Mouse (Mus musculus) MEL (cell line): ENCODE measurements at regions not wholly inside any gene's neighbourhood (a gene's known extent, or its start where the extent isn't known, plus 50 kb on each side); places are given as distances from the start of the nearest gene placed in this dataset.

Experiments used
- DNase-seq: peaks from one replicate; pipeline ENCODE4 v3.0.0; 2011; ENCODE audit warnings: low read depth, low spot score
- H3K27ac ChIP-seq: 2 replicates; pipeline ENCODE4 v1.5.1; 2012; ENCODE audit warnings: low read depth, mild to moderate bottlenecking, control low read depth, low read length, moderate library complexity; ENCODE audit not compliant: control insufficient read depth
- H3K27me3 ChIP-seq, 2 experiments: fragments of 150-350 bp in 1 of 2; sonication (generic) in 1 of 2; 2 replicates each; pipeline ENCODE4 v1.6.1; 2012; ENCODE audit warnings: low read length in 2 of 2, mild to moderate bottlenecking in 2 of 2, improper control_type of control experiment in 1 of 2, moderate library complexity in 1 of 2; ENCODE audit not compliant: insufficient read depth in 2 of 2, control insufficient read depth in 1 of 2
- H3K36me3 ChIP-seq, 2 experiments: 2 replicates each; pipeline ENCODE4 v1.6.1; 2012 to 2014; ENCODE audit warnings: low read length in 2 of 2, improper control_type of control experiment in 1 of 2, inconsistent platforms in 1 of 2, mild to moderate bottlenecking in 1 of 2; ENCODE audit not compliant: insufficient read depth in 2 of 2, control insufficient read depth in 1 of 2
- H3K4me1 ChIP-seq, 2 experiments: fragments of 150-350 bp in 1 of 2; sonication (generic) in 1 of 2; 2 replicates each; pipeline ENCODE4 v1.6.1; 2012; ENCODE audit warnings: low read length in 2 of 2, improper control_type of control experiment in 1 of 2, mild to moderate bottlenecking in 1 of 2; ENCODE audit not compliant: insufficient read depth in 2 of 2, control insufficient read depth in 1 of 2
- H3K4me3 ChIP-seq, 2 experiments: fragments of 150-350 bp in 1 of 2; sonication (generic) in 1 of 2; 2 replicates each; pipeline ENCODE4 v1.5.1; 2012; ENCODE audit warnings: low read depth in 2 of 2, low read length in 2 of 2, mild to moderate bottlenecking in 2 of 2, moderate library complexity in 2 of 2, control low read depth in 1 of 2, improper control_type of control experiment in 1 of 2; ENCODE audit not compliant: control insufficient read depth in 1 of 2, insufficient read depth in 1 of 2
- H3K79me2 ChIP-seq: 2 replicates; pipeline ENCODE4 v1.6.1; 2012; ENCODE audit warnings: mild to moderate bottlenecking, low read length, moderate library complexity; ENCODE audit not compliant: control insufficient read depth, poor library complexity, insufficient read depth
- H3K9ac ChIP-seq: 2 replicates; pipeline ENCODE4 v1.6.1; 2012; ENCODE audit warnings: low read depth, mild to moderate bottlenecking, control low read depth, low read length, moderate library complexity; ENCODE audit not compliant: control insufficient read depth, poor library complexity, severe bottlenecking
- H3K9me3 ChIP-seq: fragments of 150-350 bp; sonication (generic); replicated peaks from 2 replicates; pipeline ENCODE4 v1.6.1; 2012; ENCODE audit warnings: mild to moderate bottlenecking, low read length, improper control_type of control experiment, moderate library complexity; ENCODE audit not compliant: insufficient read depth
- BHLHE40 ChIP-seq: IDR thresholded peaks from 2 replicates; pipeline ENCODE4 v1.6.1; 2012; ENCODE audit warnings: low read depth, mild to moderate bottlenecking, inconsistent platforms, low read length, improper control_type of control experiment, borderline replicate concordance
- CTCF ChIP-seq, 3 experiments: IDR thresholded peaks in 2 of 3; conservative IDR thresholded peaks in 1 of 3; 2 replicates each; pipeline ENCODE4 v1.5.1; 2011 to 2012; ENCODE audit warnings: low read length in 3 of 3, low read depth in 2 of 3, mild to moderate bottlenecking in 2 of 3, improper control_type of control experiment in 1 of 3, inconsistent platforms in 1 of 3, mixed read lengths in 1 of 3, moderate library complexity in 1 of 3; ENCODE audit not compliant: control insufficient read depth in 1 of 3, insufficient read depth in 1 of 3, poor library complexity in 1 of 3, severe bottlenecking in 1 of 3
- ELF1 ChIP-seq: IDR thresholded peaks from 2 replicates; pipeline ENCODE4 v1.6.1; 2014; ENCODE audit warnings: low read depth, mild to moderate bottlenecking, inconsistent platforms, low read length, improper control_type of control experiment, moderate library complexity
- EP300 ChIP-seq, 2 experiments: IDR thresholded peaks; 2 replicates each; pipeline ENCODE4 v1.6.1; 2011; ENCODE audit warnings: improper control_type of control experiment in 2 of 2, low read length in 2 of 2, low read depth in 1 of 2, mild to moderate bottlenecking in 1 of 2
- GABPA ChIP-seq: IDR thresholded peaks from 2 replicates; pipeline ENCODE4 v1.6.1; 2012; ENCODE audit warnings: low read depth, mild to moderate bottlenecking, inconsistent platforms, low read length, improper control_type of control experiment, moderate library complexity
- GATA1 ChIP-seq: IDR thresholded peaks from 2 replicates; pipeline ENCODE4 v1.6.1; 2011; ENCODE audit warnings: low read depth, low read length, improper control_type of control experiment
- JUND ChIP-seq: IDR thresholded peaks from 2 replicates; pipeline ENCODE4 v1.6.1; 2011; ENCODE audit warnings: low read depth, mild to moderate bottlenecking, improper control_type of control experiment, low read length
- MAX ChIP-seq: IDR thresholded peaks from 2 replicates; pipeline ENCODE4 v1.6.1; 2011; ENCODE audit warnings: low read length, improper control_type of control experiment
- MAZ ChIP-seq: IDR thresholded peaks from 2 replicates; pipeline ENCODE4 v1.6.1; 2012; ENCODE audit warnings: low read depth, mild to moderate bottlenecking, inconsistent platforms, low read length, improper control_type of control experiment
- MXI1 ChIP-seq: IDR thresholded peaks from 2 replicates; pipeline ENCODE4 v1.6.1; 2011; ENCODE audit warnings: mild to moderate bottlenecking, low read depth, low read length, improper control_type of control experiment
- MYB ChIP-seq: IDR thresholded peaks from 2 replicates; pipeline ENCODE4 v1.6.1; 2011; ENCODE audit warnings: mild to moderate bottlenecking, low read depth, low read length, improper control_type of control experiment
- MYC ChIP-seq: IDR thresholded peaks from 2 replicates; pipeline ENCODE4 v1.6.1; 2011; ENCODE audit warnings: low read depth, mild to moderate bottlenecking, low read length, improper control_type of control experiment, moderate library complexity
- NELFE ChIP-seq: IDR thresholded peaks from 2 replicates; pipeline ENCODE4 v1.6.1; 2011; ENCODE audit warnings: low read depth, low read length, improper control_type of control experiment
- NRF1 ChIP-seq: IDR thresholded peaks from 2 replicates; pipeline ENCODE4 v1.6.1; 2014; ENCODE audit warnings: low read depth, mild to moderate bottlenecking, inconsistent platforms, low read length, improper control_type of control experiment, moderate library complexity; ENCODE audit not compliant: poor library complexity, insufficient read depth, severe bottlenecking
- POLR2AphosphoS2 ChIP-seq: IDR thresholded peaks from 2 replicates; pipeline ENCODE4 v1.6.1; 2011; ENCODE audit warnings: low read length, improper control_type of control experiment
- POLR2AphosphoS5 ChIP-seq: IDR thresholded peaks from 2 replicates; pipeline ENCODE4 v1.6.1; 2012; ENCODE audit warnings: low read depth, borderline replicate concordance, mild to moderate bottlenecking, inconsistent platforms, low read length, moderate library complexity, mixed read lengths
- RAD21 ChIP-seq: IDR thresholded peaks from 2 replicates; pipeline ENCODE4 v1.6.1; 2011; ENCODE audit warnings: mild to moderate bottlenecking, low read depth, low read length, improper control_type of control experiment
- RCOR1 ChIP-seq: IDR thresholded peaks from 2 replicates; pipeline ENCODE4 v1.6.1; 2012; ENCODE audit warnings: low read depth, mild to moderate bottlenecking, inconsistent platforms, low read length, improper control_type of control experiment
- SIN3A ChIP-seq: IDR thresholded peaks from 2 replicates; pipeline ENCODE4 v1.6.1; 2012; ENCODE audit warnings: low read length, improper control_type of control experiment, inconsistent platforms
- SMC3 ChIP-seq: IDR thresholded peaks from 2 replicates; pipeline ENCODE4 v1.6.1; 2011; ENCODE audit warnings: low read depth, low read length, improper control_type of control experiment
- TAL1 ChIP-seq: IDR thresholded peaks from 2 replicates; pipeline ENCODE4 v1.6.1; 2012; ENCODE audit warnings: mild to moderate bottlenecking, inconsistent platforms, low read length, moderate library complexity, mixed read lengths
- TBP ChIP-seq: IDR thresholded peaks from 2 replicates; pipeline ENCODE4 v1.8.0; 2011; ENCODE audit warnings: low read depth, low read length, improper control_type of control experiment
- TCF12 ChIP-seq: IDR thresholded peaks from 2 replicates; pipeline ENCODE4 v1.6.1; 2014; ENCODE audit warnings: low read depth, mild to moderate bottlenecking, inconsistent platforms, low read length, improper control_type of control experiment, moderate library complexity
- UBTF ChIP-seq: IDR thresholded peaks from 2 replicates; pipeline ENCODE4 v1.6.1; 2012; ENCODE audit warnings: low read depth, mild to moderate bottlenecking, inconsistent platforms, low read length, improper control_type of control experiment, moderate library complexity, borderline replicate concordance; ENCODE audit not compliant: insufficient read depth
- USF1 ChIP-seq: IDR thresholded peaks from 2 replicates; pipeline ENCODE4 v1.6.1; 2014; ENCODE audit warnings: low read depth, mild to moderate bottlenecking, inconsistent platforms, low read length, improper control_type of control experiment, moderate library complexity
- USF2 ChIP-seq, 2 experiments: IDR thresholded peaks; 2 replicates each; pipeline ENCODE4 v1.6.1; 2011 to 2012; ENCODE audit warnings: improper control_type of control experiment in 2 of 2, low read length in 2 of 2, borderline replicate concordance in 1 of 2, inconsistent platforms in 1 of 2, low read depth in 1 of 2, mild to moderate bottlenecking in 1 of 2; ENCODE audit not compliant: insufficient read depth in 1 of 2
- ZC3H11A ChIP-seq: IDR thresholded peaks from 2 replicates; pipeline ENCODE4 v1.6.1; 2012; ENCODE audit warnings: low read depth, mild to moderate bottlenecking, inconsistent platforms, low read length, improper control_type of control experiment
- ZMIZ1 ChIP-seq: IDR thresholded peaks from 2 replicates; pipeline ENCODE4 v1.6.1; 2012; ENCODE audit warnings: low read depth, mild to moderate bottlenecking, inconsistent platforms, low read length, improper control_type of control experiment, moderate library complexity
- ZNF384 ChIP-seq: IDR thresholded peaks from 2 replicates; pipeline ENCODE4 v1.6.1; 2012; ENCODE audit warnings: low read depth, mild to moderate bottlenecking, inconsistent platforms, low read length, improper control_type of control experiment

DNA sequence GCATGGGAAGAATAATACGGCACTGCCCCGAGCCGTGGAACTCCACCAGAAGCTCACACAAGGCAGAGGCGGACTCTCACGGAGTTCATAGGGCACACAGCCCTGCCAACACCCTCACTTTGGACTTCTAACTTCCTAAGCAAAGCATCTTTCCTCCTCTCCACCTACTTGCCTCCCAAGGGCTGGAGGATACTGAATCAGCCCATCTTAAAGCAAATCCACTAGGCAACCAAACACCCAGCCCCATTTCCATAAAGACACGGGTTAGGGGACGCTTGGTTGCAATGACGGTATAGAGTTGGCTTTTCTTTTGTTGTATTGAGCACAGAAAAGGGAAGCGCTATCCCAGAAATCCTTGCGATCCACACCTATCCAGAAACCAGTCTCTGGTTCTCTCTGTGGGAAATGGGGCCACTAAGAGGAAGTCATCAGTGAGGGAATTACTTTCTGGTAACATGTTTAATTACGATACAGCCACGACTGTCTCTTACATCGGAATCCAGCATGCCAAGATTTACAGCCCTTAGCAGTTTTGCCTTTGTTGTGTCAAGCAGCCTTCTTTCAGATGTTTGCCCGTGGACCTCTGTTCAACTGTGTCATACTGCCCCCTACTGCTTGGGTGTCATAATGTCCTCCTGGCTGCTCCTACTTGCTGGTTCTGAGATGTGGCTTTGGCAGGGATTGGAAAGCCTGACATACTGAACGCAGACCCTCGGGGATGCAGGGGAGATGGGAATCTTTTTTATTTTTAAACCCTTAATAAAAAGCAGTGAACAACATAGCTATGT, 110.4 kb downstream of the Sptssa start:
- DNase-seq: peak; percentile 63
- H3K36me3 ChIP-seq: no peaks in the 10 kb centered on the region
- H3K27me3 ChIP-seq: peaks cover 0 to 1% of the 10 kb centered on the region in 2 experiments; a peak in 3 of 4 replicates
- H3K9ac ChIP-seq: no peak overlapping the region
- no peaks in the 10 kb centered on the region for H3K9me3 ChIP-seq
- no peak overlapping the region for H3K27ac ChIP-seq
- H3K4me3 ChIP-seq: no peak overlapping the region
- H3K4me1 ChIP-seq: no peaks in the 10 kb centered on the region
- TF ChIP-seq USF1 (no peak), MAX (no peak), ZC3H11A (peak; percentile 70), MYB (no peak), MYC (no peak), EP300 (IDR thresholded peaks at IDR 0.05; ENCODE audit: low read depth in 1 of 2, low read length in 2 of 2) (no peak), TAL1 (no peak), ZNF384 (no peak), NELFE (no peak), SMC3 (peak; percentile 69), JUND (no peak), TBP (no peak), USF2 (IDR thresholded peaks at IDR 0.05; ENCODE audit: borderline replicate concordance in 1 of 2, insufficient read depth in 1 of 2, low read depth in 1 of 2, low read length in 2 of 2) (no peak), RAD21 (peak; percentile 84), SIN3A (no peak), NRF1 (no peak), RCOR1 (no peak), UBTF (no peak), TCF12 (no peak), CTCF (IDR thresholded peaks at IDR 0.05 in 2 of 3, conservative IDR thresholded peaks at IDR 0.05 in 1 of 3; ENCODE audit: control insufficient read depth in 1 of 3, insufficient read depth in 1 of 3, low read depth in 2 of 3, low read length in 3 of 3, poor library complexity in 1 of 3, severe bottlenecking in 1 of 3) (peak; percentile 56 to 73 (median 71))
- H3K79me2 ChIP-seq: no peaks in the 10 kb centered on the region

DNA sequence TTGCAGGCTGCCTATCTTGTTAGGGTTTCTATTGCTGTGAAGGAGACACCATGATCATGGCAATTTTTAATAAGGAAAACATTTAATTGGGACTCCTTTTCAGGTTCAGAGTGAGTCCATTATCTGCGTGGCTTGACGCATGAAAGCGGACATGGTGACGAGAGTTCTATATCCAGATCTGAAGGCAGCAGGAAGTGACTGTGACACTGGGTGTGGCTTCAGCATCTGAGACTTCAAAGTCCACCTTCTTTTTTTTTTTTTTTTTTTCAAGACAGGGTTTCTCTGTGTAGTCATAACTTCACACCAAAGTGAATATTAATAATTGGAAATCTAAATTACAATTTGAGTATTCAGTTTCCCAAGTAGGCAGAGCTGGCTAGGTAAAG, 118.1 kb downstream of the Sptssa start:
- no peak for DNase-seq
- no peaks in the 10 kb centered on the region for H3K9me3 ChIP-seq
- H3K79me2 ChIP-seq: no peaks in the 10 kb centered on the region
- no peak overlapping the region for H3K9ac ChIP-seq
- peaks cover 0 to 5% of the 10 kb centered on the region in 2 experiments; a peak in 2 of 4 replicates for H3K36me3 ChIP-seq
- peaks cover 2 to 3% of the 10 kb centered on the region in 2 experiments; a peak in 2 of 4 replicates for H3K4me1 ChIP-seq
- no peak overlapping the region for H3K4me3 ChIP-seq
- no peak overlapping the region for H3K27ac ChIP-seq
- H3K27me3 ChIP-seq: no peaks in the 10 kb centered on the region; a peak in 2 of 4 replicates
- TF ChIP-seq UBTF: no peak
- TF ChIP-seq GABPA: no peak
- TF ChIP-seq POLR2AphosphoS2: no peak
- no peak for TF ChIP-seq NRF1
- no peak for TF ChIP-seq USF1
- no peak for TF ChIP-seq TCF12
- TF ChIP-seq POLR2AphosphoS5: no peak
- TF ChIP-seq MAZ: no peak
- no peak for TF ChIP-seq ZC3H11A
- no peak for TF ChIP-seq NELFE
- TF ChIP-seq ELF1: no peak
- no peak for TF ChIP-seq SIN3A
- TF ChIP-seq ZMIZ1: no peak
- no peak for TF ChIP-seq MXI1
- no peak for TF ChIP-seq GATA1
- no peak for TF ChIP-seq CTCF (IDR thresholded peaks at IDR 0.05 in 2 of 3, conservative IDR thresholded peaks at IDR 0.05 in 1 of 3; ENCODE audit: control insufficient read depth in 1 of 3, insufficient read depth in 1 of 3, low read depth in 2 of 3, low read length in 3 of 3, poor library complexity in 1 of 3, severe bottlenecking in 1 of 3)
- TF ChIP-seq SMC3: no peak
- TF ChIP-seq BHLHE40: no peak
